Mouse (Mus musculus) cortical plate, adult 2 months (tissue): ENCODE data around the gene Inppl1.

Experiments
- CTCF ChIP-seq: fragments of 200-500 bp; IDR thresholded peaks from 2 replicates; pipeline ENCODE4 v1.5.1; 2011; ENCODE audit warnings: mild to moderate bottlenecking, control low read depth, low read length; ENCODE audit not compliant: insufficient read depth; ENCODE audit errors: extremely low read depth
- POLR2A ChIP-seq: fragments of 200-500 bp; IDR thresholded peaks from 2 replicates; pipeline ENCODE4 v1.6.1; 2011; ENCODE audit warnings: mild to moderate bottlenecking, low read length, control low read depth; ENCODE audit not compliant: insufficient read depth; ENCODE audit errors: extremely low read depth

- TF ChIP-seq CTCF (no peak), POLR2A (no peak)
Observed at GRCm38 (mm10) chr7:101831437-101831836, 6.6 kb downstream of the Inppl1 start.
